Mouse (Mus musculus) gastrocnemius, adult 2 months (tissue): ENCODE measurements at regions not wholly inside any gene's neighbourhood (a gene's known extent, or its start where the extent isn't known, plus 50 kb on each side); places are given as distances from the start of the nearest gene placed in this dataset.
A peak's percentile ranks its signal among the peaks of the same experiment; 100 is the strongest.

ENCODE experiments used
- DNase-seq: peaks from one replicate; pipeline ENCODE4 v3.0.0; 2022
- H3K27ac ChIP-seq: fragments of 200-600 bp; 2 replicates; pipeline ENCODE4 v1.8.1; 2022; ENCODE audit warnings: mild to moderate bottlenecking
- H3K4me3 ChIP-seq: fragments of 200-600 bp; 2 replicates; pipeline ENCODE4 v1.8.1; 2022; ENCODE audit warnings: mild to moderate bottlenecking, moderate library complexity
- CTCF ChIP-seq: fragments of 200-600 bp; IDR thresholded peaks from 2 replicates; pipeline ENCODE4 v1.8.1; 2022; ENCODE audit warnings: antibody characterized with exemption, mild to moderate bottlenecking, moderate library complexity
- intact Hi-C: fragments of 180-260 bp; cut with DNase I; formaldehyde crosslinking; loops from one replicate; pipeline ENCODE4 v1.15.1; 2025

- DNase-seq, result no peak
- Histone ChIP-seq H3K4me3 (no peak overlapping the region), H3K27ac (no peak overlapping the region)
- intact Hi-C loops, result no loop called here
- TF ChIP-seq CTCF, result no peak
These were observed 174.8 kb upstream of the Nr4a3 start for GRCm38 (mm10) chr4:47870010-47870637.

GRCm38 (mm10) chr4:47870638-47871019, 174.3 kb upstream of the Nr4a3 start:
- no peak for DNase-seq
- intact Hi-C loops, result no loop called here
- TF ChIP-seq CTCF, result no peak
- H3K27ac ChIP-seq, result no peak overlapping the region
- H3K4me3 ChIP-seq, result no peak overlapping the region

GRCm38 (mm10) chr4:47881560-47881959, 163.4 kb upstream of the Nr4a3 start:
- no peak overlapping the region for H3K4me3 ChIP-seq
- DNase-seq, result no peak
- TF ChIP-seq CTCF, result no peak
- H3K27ac ChIP-seq, result no peak overlapping the region
- intact Hi-C loops, result no loop called here

GRCm38 (mm10) chr4:47882076-47882475, 162.9 kb upstream of the Nr4a3 start:
- intact Hi-C loops, result no loop called here
- Histone ChIP-seq H3K27ac (no peak overlapping the region), H3K4me3 (no peak overlapping the region)
- no peak for TF ChIP-seq CTCF
- DNase-seq, result no peak

DNA sequence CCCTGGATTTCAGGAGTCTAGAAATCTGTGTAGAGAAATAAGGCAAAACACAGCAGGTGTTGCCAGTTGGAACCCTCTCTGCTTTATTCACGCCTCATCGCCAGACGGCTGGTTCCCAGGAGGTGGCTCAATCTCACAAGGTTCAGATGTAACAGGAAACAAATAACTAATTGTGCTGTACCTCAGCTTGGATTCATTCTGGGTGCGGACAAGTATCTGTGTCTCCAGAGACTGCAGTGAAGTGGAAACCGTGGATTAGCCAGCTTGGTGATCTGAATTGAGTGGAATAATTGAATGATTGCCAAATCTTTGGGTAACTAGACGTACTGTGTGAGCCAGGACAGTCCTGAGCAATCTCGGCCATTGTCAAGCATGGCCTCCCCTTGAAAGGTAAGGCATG, 145.4 kb upstream of the Nr4a3 start:
- Histone ChIP-seq H3K4me3 (no peak overlapping the region), H3K27ac (no peak overlapping the region)
- intact Hi-C loops, result no loop called here
- no peak for TF ChIP-seq CTCF
- DNase-seq, result no peak

- no peak overlapping the region for H3K27ac ChIP-seq
- no peak for DNase-seq
- H3K4me3 ChIP-seq, result no peak overlapping the region
- TF ChIP-seq CTCF, result no peak
- intact Hi-C loops, result no loop called here
These were observed 142.2 kb upstream of the Nr4a3 start for GRCm38 (mm10) chr4:47902749-47903148.

GRCm38 (mm10) chr4:47912259-47912658, 132.7 kb upstream of the Nr4a3 start:
- intact Hi-C loops, result loop anchor here (10.0 kb wide), 1 partner anchor 337 kb away; no protein-coding TSS in a partner anchor
- Histone ChIP-seq H3K4me3 (no peak overlapping the region), H3K27ac (no peak overlapping the region)
- TF ChIP-seq CTCF, result no peak
- no peak for DNase-seq

- H3K4me3 ChIP-seq, result no peak overlapping the region
- intact Hi-C loops, result loop anchor here (10.0 kb wide), 1 partner anchor 345 kb away; no protein-coding TSS in a partner anchor
- no peak for TF ChIP-seq CTCF
- no peak overlapping the region for H3K27ac ChIP-seq
- DNase-seq, result no peak
These were observed 125.4 kb upstream of the Nr4a3 start for GRCm38 (mm10) chr4:47919576-47919975.

- H3K4me3 ChIP-seq, result no peak overlapping the region
- intact Hi-C loops, result no loop called here
- no peak overlapping the region for H3K27ac ChIP-seq
- no peak for DNase-seq
- no peak for TF ChIP-seq CTCF
These were observed 113.5 kb upstream of the Nr4a3 start for GRCm38 (mm10) chr4:47931464-47931863.

- intact Hi-C loops, result no loop called here
- no peak for DNase-seq
- Histone ChIP-seq H3K27ac (no peak overlapping the region), H3K4me3 (no peak overlapping the region)
- TF ChIP-seq CTCF, result no peak
These were observed 111.4 kb upstream of the Nr4a3 start for GRCm38 (mm10) chr4:47933526-47933925.

- TF ChIP-seq CTCF, result no peak
- intact Hi-C loops, result no loop called here
- DNase-seq, result no peak
- Histone ChIP-seq H3K27ac (no peak overlapping the region), H3K4me3 (no peak overlapping the region)
These were observed 109.4 kb upstream of the Nr4a3 start for GRCm38 (mm10) chr4:47935547-47935946.

DNA sequence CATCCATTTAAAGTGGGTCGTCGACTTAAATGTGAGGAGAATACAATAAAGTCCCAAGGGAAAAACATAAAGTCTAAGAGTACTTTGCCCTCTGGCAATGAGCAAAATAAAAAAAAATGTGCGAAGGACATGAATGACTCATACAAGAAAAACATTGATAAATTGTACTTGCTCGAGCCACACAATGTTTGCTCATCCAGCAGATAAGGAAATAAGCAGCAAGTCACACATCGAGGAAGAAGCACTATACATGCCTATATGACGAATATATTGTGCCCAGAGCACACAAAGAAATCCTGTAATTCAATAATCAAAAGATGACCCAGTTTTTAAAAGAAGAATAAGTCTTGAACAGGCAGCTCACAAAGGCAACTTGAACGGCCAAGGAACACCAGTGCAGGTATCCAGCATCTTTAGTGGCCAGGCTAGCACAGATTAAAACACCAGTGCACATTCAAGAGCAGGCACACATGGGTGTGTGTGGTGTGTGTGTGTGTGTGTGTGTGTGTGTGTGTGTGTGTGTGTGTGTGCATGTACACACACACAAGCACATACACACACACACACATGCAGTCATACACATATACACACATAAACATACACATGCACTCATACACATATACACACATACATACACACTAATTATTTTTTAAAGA, 108.4 kb upstream of the Nr4a3 start:
- Histone ChIP-seq H3K4me3 (no peak overlapping the region), H3K27ac (no peak overlapping the region)
- intact Hi-C loops, result no loop called here
- no peak for DNase-seq
- TF ChIP-seq CTCF, result no peak

DNA sequence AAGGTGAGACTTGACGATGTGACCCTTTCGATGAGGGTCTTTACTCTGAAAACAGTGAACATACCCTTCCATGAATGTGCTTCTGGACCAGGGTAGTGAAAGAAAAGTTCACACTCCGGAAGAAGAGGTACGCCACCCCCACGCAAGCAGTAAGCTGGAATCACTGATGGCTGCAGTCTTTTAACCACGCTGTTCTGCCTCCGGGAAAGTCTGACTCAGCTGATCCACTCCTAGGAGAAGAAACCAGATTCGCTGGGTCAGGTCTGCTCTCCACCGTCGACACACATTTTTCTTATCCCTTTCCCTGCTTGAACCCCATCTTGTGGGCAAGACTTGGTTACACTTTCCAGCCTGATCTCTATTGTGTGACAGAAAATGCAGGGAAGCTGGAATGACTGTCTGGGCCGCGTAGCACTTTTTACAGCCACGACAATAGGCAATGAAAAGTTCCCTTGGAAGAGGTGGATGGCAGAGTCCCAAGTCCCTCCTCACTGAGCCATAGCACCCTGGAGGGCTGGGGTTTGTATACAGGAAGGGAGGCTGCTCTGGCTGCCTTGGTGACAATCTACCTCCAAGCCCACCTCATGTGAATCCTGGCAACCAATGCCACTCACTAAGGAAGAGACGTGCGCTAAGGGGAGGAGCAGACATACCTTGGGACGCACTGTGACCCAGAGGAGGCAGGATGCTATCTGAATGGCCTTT, 96.9 kb upstream of the Nr4a3 start:
- peak overlapping the region; percentile 47 for H3K4me3 ChIP-seq
- intact Hi-C loops, result no loop called here
- H3K27ac ChIP-seq, result peak overlapping the region; percentile 84
- TF ChIP-seq CTCF, result no peak
- peak; percentile 57 for DNase-seq
